Mouse (Mus musculus) embryonic fibroblast, embryonic 13.5 days (primary cell): ENCODE measurements at regions not wholly inside any gene's neighbourhood (a gene's known extent, or its start where the extent isn't known, plus 50 kb on each side); places are given as distances from the start of the nearest gene placed in this dataset.

Experiments used
- CTCF ChIP-seq: IDR thresholded peaks from 2 replicates; pipeline ENCODE4 v1.5.1; 2011; ENCODE audit warnings: mild to moderate bottlenecking, control low read depth, low read length, moderate library complexity, borderline replicate concordance; ENCODE audit not compliant: insufficient read depth
- POLR2A ChIP-seq: IDR thresholded peaks from 2 replicates; pipeline ENCODE4 v1.6.1; 2011; ENCODE audit warnings: low read depth, mild to moderate bottlenecking, control low read depth, low read length, moderate library complexity

DNA sequence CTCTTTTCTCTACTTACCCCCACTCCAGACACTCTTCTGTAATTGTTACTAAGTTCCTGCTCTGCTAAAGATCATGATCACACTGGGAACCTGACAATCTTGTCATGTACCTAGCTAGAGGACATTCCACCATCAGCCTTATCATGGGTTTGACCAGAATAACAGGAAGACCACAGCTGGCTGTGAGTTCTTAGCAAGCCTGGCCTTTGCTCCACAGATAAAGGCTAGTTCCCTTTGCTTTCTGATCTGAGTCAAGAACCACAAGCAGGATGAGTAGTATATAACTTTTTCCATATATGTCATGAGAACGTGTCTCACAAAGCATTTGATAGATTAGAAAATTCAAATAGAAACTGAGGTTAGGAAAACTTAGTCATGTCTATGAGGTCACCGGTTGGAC, 266.1 kb downstream of the Mat2b start:
- TF ChIP-seq CTCF (no peak), POLR2A (no peak)
